ENCODE assay signal across 10 mouse cellular contexts in genomic region chr1:138550184-138550583, GRCm38 (mm10).
DNase-seq lines count a peak whose midpoint lies in the region; ATAC-seq lines count a peak whose summit lies in the region.
"Had no signal": no experiment of that assay in that cellular context is flagged by ENCODE, and none has a peak within 500 bp of the region (broad histone marks: within the 10 kb centered on the region; RNA-seq: fewer than 3 reads in every experiment).

No protein-coding gene starts in this region.

- peak; percentile 11 for DNase-seq in T-cell, adult 2 months (ENCODE audit: low spot score)
- no peak for DNase-seq in spleen, postnatal 4 days (ENCODE audit: low spot score in 2 of 2)
- DNase-seq in layer of hippocampus, postnatal 25 days (ENCODE audit: extremely low spot score in 1 of 2, low spot score in 1 of 2): no peak
- no peak for DNase-seq in spleen, postnatal 14 days (ENCODE audit: low spot score in 2 of 2)
- no peak for DNase-seq in layer of hippocampus, adult 11-12 months (ENCODE audit: low spot score)
- DNase-seq: right cerebral cortex, adult 18-20 months had no signal

- peak overlapping the region; percentile 36; the same call in 1 of the 2 replicates for H3K4me2 ChIP-seq in heart, embryonic 16.5 days (ENCODE audit: low read depth, low read length)
- H3K4me2 ChIP-seq in lung, embryonic 15.5 days: no peak overlapping the region
- H3K4me2 ChIP-seq: hindbrain, embryonic 15.5 days had no signal

- peak; percentile 82 for ATAC-seq in CD4-positive, CD25-positive, alpha-beta regulatory T cell, adult 4 months
- ATAC-seq in heart, embryonic 16.5 days (replicated peaks; ENCODE audit: extremely low read depth, insufficient read depth, low FRiP score): peak; percentile 65
- ATAC-seq in lung, embryonic 15.5 days (ENCODE audit: borderline replicate concordance, extremely low read depth, low FRiP score, low TSS enrichment): peak; percentile 48; the same call in 1 of the 2 replicates

- no peak overlapping the region for H3K9ac ChIP-seq in heart, embryonic 16.5 days (ENCODE audit: low read length)
- H3K9ac ChIP-seq in lung, embryonic 15.5 days: no peak overlapping the region
- H3K9ac ChIP-seq: hindbrain, embryonic 15.5 days had no signal

- H3K36me3 ChIP-seq in heart, embryonic 16.5 days (ENCODE audit: control insufficient read depth, insufficient read depth): peaks cover 2% of the 10 kb centered on the region; the same call in 1 of the 2 replicates
- no peaks in the 10 kb centered on the region for H3K36me3 ChIP-seq in lung, embryonic 15.5 days
- H3K36me3 ChIP-seq: hindbrain, embryonic 15.5 days had no signal

- no peak overlapping the region for H3K4me3 ChIP-seq in heart, embryonic 16.5 days (ENCODE audit: low read length)
- H3K4me3 ChIP-seq in lung, embryonic 15.5 days: no peak overlapping the region
- H3K4me3 ChIP-seq: hindbrain, embryonic 15.5 days had no signal

- H3K4me1 ChIP-seq in heart, embryonic 16.5 days (ENCODE audit: control insufficient read depth, insufficient read depth, low read length): peaks cover 5% of the 10 kb centered on the region; the same call in 1 of the 2 replicates
- 0 out of 2 replicates have a peak, but pooled peaks cover 4% of the 10 kb centered on the region for H3K4me1 ChIP-seq in lung, embryonic 15.5 days

- no peaks in the 10 kb centered on the region for H3K27me3 ChIP-seq in heart, embryonic 16.5 days (ENCODE audit: control insufficient read depth, insufficient read depth, low read length)
- no peaks in the 10 kb centered on the region for H3K27me3 ChIP-seq in lung, embryonic 15.5 days
- H3K27me3 ChIP-seq: hindbrain, embryonic 15.5 days had no signal

- WGBS in heart, embryonic 16.5 days: 27% methylated on average over 6 of the region's 6 CpGs
- 42% methylated on average over 6 of the region's 6 CpGs for WGBS in lung, embryonic 15.5 days

- H3K27ac ChIP-seq in heart, embryonic 16.5 days (ENCODE audit: low read length): peak overlapping the region; percentile 21; the same call in 1 of the 2 replicates
- no peak overlapping the region for H3K27ac ChIP-seq in lung, embryonic 15.5 days
- H3K27ac ChIP-seq: hindbrain, embryonic 15.5 days had no signal

- H3K9me3 ChIP-seq in heart, embryonic 16.5 days (replicated peaks; ENCODE audit: control insufficient read depth, low read length): no peaks in the 10 kb centered on the region; the same call in 1 of the 2 replicates
- H3K9me3 ChIP-seq in lung, embryonic 15.5 days: no peaks in the 10 kb centered on the region
- H3K9me3 ChIP-seq: hindbrain, embryonic 15.5 days had no signal
